Mouse (Mus musculus): ENCODE results near the gene Itgb7. TPM values are rescaled to one million over a fixed set of nuclear protein-coding genes. Genes with fewer than 3 reads are reported as not detected.

Gene Itgb7
- polyA plus RNA-seq, 1 experiment from 2014 or later = 1.5 TPM

DNA sequence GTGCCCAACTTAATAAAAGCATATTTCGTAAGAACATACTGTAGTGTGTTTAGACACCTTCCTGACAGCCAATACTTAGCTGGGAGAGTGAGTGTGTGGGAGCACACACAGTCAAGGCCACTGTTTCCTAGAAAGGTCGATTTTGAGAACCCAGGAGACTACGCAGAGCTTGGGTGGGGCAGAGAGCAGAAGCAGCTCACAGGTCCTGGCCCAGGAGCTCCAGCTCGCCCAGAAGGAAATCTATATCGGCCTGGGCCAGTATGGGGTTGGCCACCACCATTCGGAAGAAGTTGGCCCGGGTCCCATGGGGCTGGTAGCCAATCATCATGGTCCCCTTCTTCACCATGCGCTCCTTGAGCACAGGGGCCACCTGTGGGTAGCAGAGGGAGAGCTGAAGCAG is 54.3 kb downstream of the Itgb7 start:
- Histone ChIP-seq H3K9me3 (no peaks in the 10 kb centered on the region), H3K36me3 (peaks cover 16% of the 10 kb centered on the region), H3K4me3 (no peak overlapping the region), H3K27me3 (ENCODE audit: insufficient read depth, poor library complexity, severe bottlenecking) (no peaks in the 10 kb centered on the region), H3K27ac (no peak overlapping the region), H3K4me1 (no peaks in the 10 kb centered on the region)
- DNase-seq (ENCODE audit: low spot score) = no peak
- 85% methylated on average over 8 of the region's 8 CpGs for WGBS

DNA sequence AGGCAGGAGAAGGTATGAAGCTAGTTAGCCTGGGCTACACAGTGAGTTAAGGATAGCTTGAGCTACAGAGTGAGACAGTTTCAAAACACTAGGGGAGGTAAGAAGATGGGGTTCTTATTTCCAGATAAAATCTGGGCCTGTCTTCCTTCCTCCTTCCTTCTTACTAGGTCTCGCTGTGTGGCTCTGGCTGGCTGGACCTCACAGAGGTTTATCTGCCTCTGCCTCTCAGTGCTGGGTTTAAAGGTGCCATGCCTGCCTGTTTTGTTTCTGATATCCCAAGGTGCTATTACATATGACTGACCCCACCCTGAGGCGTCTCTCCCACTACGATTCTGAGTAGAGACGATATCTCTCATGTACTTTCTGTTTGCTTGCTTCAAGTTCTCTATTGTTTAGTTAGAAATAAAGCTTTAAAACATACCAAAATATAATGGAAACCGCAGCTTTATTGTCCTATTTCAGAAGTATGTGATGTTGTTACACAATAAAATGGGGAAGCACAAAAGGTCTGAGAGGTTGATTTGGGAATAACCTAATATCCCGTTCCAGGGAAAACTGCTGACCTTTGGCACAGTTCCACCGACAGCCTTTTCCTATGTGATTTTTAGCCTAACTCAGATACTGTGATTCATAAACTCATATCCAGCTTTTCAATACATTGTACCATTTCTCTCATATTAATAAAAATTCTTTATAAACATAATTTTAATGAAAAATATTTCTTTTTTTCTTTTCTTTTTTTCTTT is 55.0 kb downstream of the Itgb7 start:
- Histone ChIP-seq H3K36me3 (peaks cover 16% of the 10 kb centered on the region), H3K4me3 (no peak overlapping the region), H3K9me3 (no peaks in the 10 kb centered on the region), H3K4me1 (no peaks in the 10 kb centered on the region), H3K27me3 (ENCODE audit: insufficient read depth, poor library complexity, severe bottlenecking) (no peaks in the 10 kb centered on the region), H3K27ac (no peak overlapping the region)
- WGBS = 83% methylated on average over 7 of the region's 7 CpGs
- no peak for DNase-seq (ENCODE audit: low spot score)

DNA sequence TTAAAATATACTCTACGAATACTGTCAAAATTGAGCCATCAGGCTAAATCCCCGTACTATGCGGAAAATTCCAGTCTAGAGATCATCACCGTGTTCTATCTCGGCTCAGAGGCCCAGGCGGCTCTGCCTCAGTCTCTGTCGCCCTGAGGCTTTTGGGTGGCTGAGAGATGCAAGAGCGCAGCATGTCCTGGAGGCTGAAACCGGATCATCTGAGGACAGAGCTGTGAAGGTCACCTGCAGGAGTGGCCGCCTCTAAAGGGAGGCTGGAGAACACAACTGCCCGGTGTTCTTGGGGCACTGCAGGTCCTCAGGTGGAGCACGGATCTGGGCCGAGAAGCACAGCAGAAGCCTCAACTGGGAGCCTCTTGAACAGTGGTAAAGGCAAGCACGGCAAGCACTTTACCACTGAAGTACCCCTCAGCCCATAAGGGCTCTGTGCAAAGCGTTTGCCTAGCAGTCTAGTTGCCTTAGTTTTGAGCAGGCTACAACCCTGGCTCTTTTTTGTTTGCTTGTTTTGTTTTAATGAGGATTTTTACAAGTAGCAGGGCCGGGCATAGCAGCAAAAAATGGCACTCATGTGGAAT is 55.9 kb downstream of the Itgb7 start:
- H3K27me3 ChIP-seq (ENCODE audit: insufficient read depth, poor library complexity, severe bottlenecking) = no peaks in the 10 kb centered on the region
- no peak for DNase-seq (ENCODE audit: low spot score)
- WGBS = 80% methylated on average over 16 of the region's 16 CpGs
- H3K36me3 ChIP-seq = peaks cover 16% of the 10 kb centered on the region
- no peak overlapping the region for H3K27ac ChIP-seq
- H3K4me3 ChIP-seq = no peak overlapping the region
- H3K9me3 ChIP-seq = no peaks in the 10 kb centered on the region
- no peaks in the 10 kb centered on the region for H3K4me1 ChIP-seq

DNA sequence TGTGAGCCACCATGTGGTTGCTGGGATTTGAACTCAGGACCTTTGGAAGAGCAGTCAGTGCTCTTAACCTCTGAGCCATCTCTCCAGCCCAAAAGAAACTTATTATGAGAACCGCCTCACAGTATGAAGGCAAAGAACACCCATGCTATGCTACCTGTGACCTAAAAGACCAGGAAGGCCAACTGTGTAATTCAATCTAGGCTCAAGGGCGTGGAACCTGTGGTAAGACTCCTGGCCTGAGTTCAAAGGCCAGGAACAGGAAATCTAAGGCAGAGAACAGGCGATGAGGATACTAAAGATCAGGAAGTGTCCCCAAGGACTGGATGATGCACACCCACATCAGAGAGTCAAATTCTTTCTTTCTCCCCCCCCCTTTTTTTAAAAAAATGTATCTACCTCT is 58.2 kb downstream of the Itgb7 start:
- Histone ChIP-seq H3K4me1 (no peaks in the 10 kb centered on the region), H3K27ac (no peak overlapping the region), H3K36me3 (peaks cover 5% of the 10 kb centered on the region; the same call in 1 of the 2 replicates), H3K27me3 (ENCODE audit: insufficient read depth, poor library complexity, severe bottlenecking) (no peaks in the 10 kb centered on the region), H3K9me3 (no peaks in the 10 kb centered on the region), H3K4me3 (no peak overlapping the region)
- WGBS = 86% methylated on average over 3 of the region's 3 CpGs
- no peak for DNase-seq (ENCODE audit: low spot score)

DNA sequence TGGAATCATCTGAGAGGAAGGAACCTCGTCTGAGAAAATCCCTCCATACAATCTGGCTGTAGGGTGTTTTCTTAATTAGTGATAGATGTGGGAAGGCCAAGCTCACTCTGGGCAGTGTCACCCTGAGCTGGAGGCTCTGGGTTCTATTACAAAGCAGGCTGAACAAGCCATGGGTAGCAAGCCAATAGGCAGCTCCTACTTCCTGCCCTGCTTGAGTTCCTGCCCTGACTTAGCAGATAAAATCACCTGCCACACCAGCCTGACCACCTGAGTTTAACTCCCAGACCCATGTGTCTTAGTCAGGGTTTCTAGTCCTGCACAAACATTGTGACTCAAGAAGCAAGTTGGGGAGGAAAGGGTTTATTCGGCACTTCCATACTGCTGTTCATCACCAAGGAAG is 62.7 kb downstream of the Itgb7 start:
- WGBS = 60% methylated on average over 2 of the region's 2 CpGs
- Histone ChIP-seq H3K27me3 (ENCODE audit: insufficient read depth, poor library complexity, severe bottlenecking) (no peaks in the 10 kb centered on the region), H3K36me3 (no peaks in the 10 kb centered on the region), H3K9me3 (no peaks in the 10 kb centered on the region), H3K4me1 (peaks cover 8% of the 10 kb centered on the region), H3K27ac (no peak overlapping the region), H3K4me3 (no peak overlapping the region)
- DNase-seq (ENCODE audit: low spot score) = no peak

DNA sequence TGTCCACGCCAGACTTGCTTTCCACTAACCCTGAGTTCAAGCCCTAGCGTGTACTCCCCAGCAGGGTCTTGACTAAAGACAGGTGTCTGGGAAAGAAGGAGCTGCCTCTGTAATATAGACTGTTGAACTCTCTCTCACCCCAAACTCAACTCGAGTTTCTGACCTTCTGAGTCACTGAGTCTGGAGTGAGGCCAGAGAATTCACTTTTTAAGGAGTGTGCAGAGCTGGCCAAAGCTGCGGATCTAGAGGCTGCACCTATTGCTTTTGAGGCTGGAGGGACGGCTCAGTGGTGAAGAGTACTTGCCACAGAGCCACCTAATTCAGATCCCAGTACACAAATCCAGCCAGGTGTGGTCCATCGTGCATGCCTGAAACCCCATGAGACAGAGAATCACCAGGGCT is 64.1 kb downstream of the Itgb7 start:
- WGBS = 57% methylated on average over 6 of the region's 6 CpGs

More for the DNA sequence above, 64.1 kb downstream of the Itgb7 start:
- Histone ChIP-seq H3K9me3 (no peaks in the 10 kb centered on the region), H3K4me3 (no peak overlapping the region), H3K27ac (no peak overlapping the region), H3K27me3 (ENCODE audit: insufficient read depth, poor library complexity, severe bottlenecking) (0 out of 2 replicates have a peak, but pooled peaks cover under 1% of the 10 kb centered on the region), H3K4me1 (peaks cover 8% of the 10 kb centered on the region), H3K36me3 (no peaks in the 10 kb centered on the region)
- no peak for DNase-seq (ENCODE audit: low spot score)

Other genes with a start within 250 kb of the Itgb7 start
- gene Krt8, start 227.5 kb downstream of the Itgb7 start, polyA plus RNA-seq (2016; fragmentation: Nextera tagmentation; extraction: Ambion mirVana) = 83.2 and 193 TPM in 2 replicates
- 78.5 and 184 TPM in 2 replicates for gene Krt18, start 203.8 kb downstream of the Itgb7 start, polyA plus RNA-seq (2016; fragmentation: Nextera tagmentation; extraction: Ambion mirVana)
- gene Eif4b, start 158.2 kb downstream of the Itgb7 start, polyA plus RNA-seq (2016; fragmentation: Nextera tagmentation; extraction: Ambion mirVana) = 85.5 and 99.6 TPM in 2 replicates
- gene Tns2, start 131.5 kb downstream of the Itgb7 start, polyA plus RNA-seq (2016; fragmentation: Nextera tagmentation; extraction: Ambion mirVana) = 19.8 and 19.9 TPM in 2 replicates
- gene Spryd3, start 95.7 kb downstream of the Itgb7 start, polyA plus RNA-seq (2016; fragmentation: Nextera tagmentation; extraction: Ambion mirVana) = 19.0 and 19.4 TPM in 2 replicates
- 0.64 and 0.67 TPM in 2 replicates for gene Igfbp6, start 87.6 kb downstream of the Itgb7 start, polyA plus RNA-seq (2016; fragmentation: Nextera tagmentation; extraction: Ambion mirVana)
- gene Soat2, start 81.4 kb downstream of the Itgb7 start, polyA plus RNA-seq (2016; fragmentation: Nextera tagmentation; extraction: Ambion mirVana) = 2.0 and 7.9 TPM in 2 replicates
- gene Zfp740, start 28.7 kb downstream of the Itgb7 start, polyA plus RNA-seq (2016; fragmentation: Nextera tagmentation; extraction: Ambion mirVana) = 35.7 and 50.1 TPM in 2 replicates
- gene Csad, start 27.2 kb downstream of the Itgb7 start, polyA plus RNA-seq (2016; fragmentation: Nextera tagmentation; extraction: Ambion mirVana) = 36.1 and 41.0 TPM in 2 replicates
- 11.3 and 17.3 TPM in 2 replicates for gene Rarg, start 25.6 kb upstream of the Itgb7 start, polyA plus RNA-seq (2016; fragmentation: Nextera tagmentation; extraction: Ambion mirVana)
- gene Gm9918, start 38.6 kb upstream of the Itgb7 start, polyA plus RNA-seq (2016; fragmentation: Nextera tagmentation; extraction: Ambion mirVana) = 0.23 TPM in 1 of 2 replicates, not detected in the other
- 55.7 and 63.4 TPM in 2 replicates for gene Mfsd5, start 47.5 kb upstream of the Itgb7 start, polyA plus RNA-seq (2016; fragmentation: Nextera tagmentation; extraction: Ambion mirVana)
- 35.8 and 40.9 TPM in 2 replicates for gene Espl1, start 64.3 kb upstream of the Itgb7 start, polyA plus RNA-seq (2016; fragmentation: Nextera tagmentation; extraction: Ambion mirVana)
- 260 and 282 TPM in 2 replicates for gene Pfdn5, start 94.2 kb upstream of the Itgb7 start, polyA plus RNA-seq (2016; fragmentation: Nextera tagmentation; extraction: Ambion mirVana)
- gene Myg1, start 99.8 kb upstream of the Itgb7 start, polyA plus RNA-seq (2016; fragmentation: Nextera tagmentation; extraction: Ambion mirVana) = 80.5 and 94.3 TPM in 2 replicates
- gene Aaas, start 118.8 kb upstream of the Itgb7 start, polyA plus RNA-seq (2016; fragmentation: Nextera tagmentation; extraction: Ambion mirVana) = 87.7 and 96.4 TPM in 2 replicates
- 0.37 and 1.5 TPM in 2 replicates for gene Sp7, start 135.2 kb upstream of the Itgb7 start, polyA plus RNA-seq (2016; fragmentation: Nextera tagmentation; extraction: Ambion mirVana)
- 5.7 and 7.6 TPM in 2 replicates for gene Sp1, start 174.2 kb upstream of the Itgb7 start, polyA plus RNA-seq (2016; fragmentation: Nextera tagmentation; extraction: Ambion mirVana)
- gene Amhr2, start 213.4 kb upstream of the Itgb7 start, polyA plus RNA-seq (2016; fragmentation: Nextera tagmentation; extraction: Ambion mirVana) = 1.6 and 2.4 TPM in 2 replicates
- 82.8 and 101 TPM in 2 replicates for gene Prr13, start 227.1 kb upstream of the Itgb7 start, polyA plus RNA-seq (2016; fragmentation: Nextera tagmentation; extraction: Ambion mirVana)
- gene Pcbp2, start 238.6 kb upstream of the Itgb7 start, polyA plus RNA-seq (2016; fragmentation: Nextera tagmentation; extraction: Ambion mirVana) = 143 and 183 TPM in 2 replicates

All from heart, embryonic 10.5 days (tissue).